In the genomic region with DNA sequence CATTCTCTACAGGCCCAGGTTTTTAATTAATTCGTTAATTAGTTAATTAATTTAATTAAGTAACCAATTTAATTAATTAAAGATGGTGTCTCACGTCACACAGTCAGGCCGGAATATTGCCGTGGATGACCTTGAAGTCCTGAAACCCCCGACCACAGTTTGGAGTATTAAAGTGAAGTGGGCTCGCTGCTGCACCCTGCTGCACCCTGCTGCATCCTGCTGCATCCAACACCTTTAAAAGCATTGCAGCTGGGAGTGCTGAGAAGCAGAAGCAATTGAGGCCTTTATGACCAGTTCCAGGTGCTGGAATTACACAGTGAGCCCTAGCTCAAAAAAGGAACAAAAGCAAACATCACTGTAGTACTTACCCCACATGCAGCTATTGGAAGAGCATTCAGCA, we compare ENCODE assay signal across 22 mouse cellular contexts. TPM values are rescaled to one million over a fixed set of nuclear protein-coding genes. Genes with fewer than 3 reads are reported as not detected.
DNase-seq lines count a peak whose midpoint lies in the region; ATAC-seq and TF ChIP-seq lines count a peak whose summit lies in the region.
"Had no signal": no experiment of that assay in that cellular context is flagged by ENCODE, and none has a peak within 500 bp of the region (broad histone marks: within the 10 kb centered on the region; RNA-seq: fewer than 3 reads in every experiment).

No protein-coding gene starts in this region.

- no peaks in the 10 kb centered on the region for H3K79me2 ChIP-seq in heart, adult 2 months (replicated peaks; ENCODE audit: control insufficient read depth, insufficient read depth, low read length)

- TF ChIP-seq POLR2A in heart, adult 2 months (IDR thresholded peaks at IDR 0.05; ENCODE audit: insufficient read depth, low read depth, low read length): no peak

- 54% methylated on average over 6 of the region's 6 CpGs for WGBS in heart, adult 2 months
- WGBS in midbrain, embryonic 14.5 days: 53% methylated on average over 6 of the region's 6 CpGs
- 51% methylated on average over 6 of the region's 6 CpGs for WGBS in midbrain, embryonic 15.5 days

- H3K9me3 ChIP-seq in midbrain, embryonic 14.5 days (ENCODE audit: control insufficient read depth, low read length): no peaks in the 10 kb centered on the region
- H3K9me3 ChIP-seq in midbrain, embryonic 15.5 days: no peaks in the 10 kb centered on the region
- H3K9me3 ChIP-seq: embryonic facial prominence, embryonic 13.5 days; hindbrain, embryonic 10.5 days; limb, embryonic 12.5 days; liver, embryonic 12.5 days; neural tube, embryonic 15.5 days; stomach, embryonic 15.5 days had no signal

- no peaks in the 10 kb centered on the region for H3K36me3 ChIP-seq in heart, adult 2 months (ENCODE audit: control insufficient read depth, insufficient read depth, low read length)
- H3K36me3 ChIP-seq in midbrain, embryonic 14.5 days (ENCODE audit: control insufficient read depth, insufficient read depth, low read length): peaks cover 13% of the 10 kb centered on the region
- H3K36me3 ChIP-seq in midbrain, embryonic 15.5 days (replicated peaks): 0 out of 2 replicates have a peak, but pooled peaks cover 8% of the 10 kb centered on the region
- H3K36me3 ChIP-seq: neural tube, embryonic 15.5 days had no signal

- H3K4me1 ChIP-seq in heart, adult 2 months (ENCODE audit: control insufficient read depth, insufficient read depth, low read length): peaks cover 2% of the 10 kb centered on the region; the same call in 1 of the 2 replicates
- H3K4me1 ChIP-seq in midbrain, embryonic 14.5 days (ENCODE audit: control insufficient read depth, insufficient read depth, low read length): peaks cover 12% of the 10 kb centered on the region
- peaks cover 28% of the 10 kb centered on the region for H3K4me1 ChIP-seq in midbrain, embryonic 15.5 days

- H3K4me3 ChIP-seq in heart, adult 2 months: no peak overlapping the region
- no peak overlapping the region for H3K4me3 ChIP-seq in midbrain, embryonic 14.5 days (replicated peaks; ENCODE audit: low read depth, low read length)
- H3K4me3 ChIP-seq in midbrain, embryonic 15.5 days: no peak overlapping the region
- H3K4me3 ChIP-seq: embryonic facial prominence, embryonic 13.5 days; gastrocnemius, adult 2 months; hindbrain, embryonic 10.5 days; limb, embryonic 12.5 days; liver, embryonic 12.5 days; neural tube, embryonic 15.5 days; stomach, embryonic 15.5 days had no signal

- no peak for ATAC-seq in midbrain, embryonic 14.5 days (ENCODE audit: low FRiP score, low TSS enrichment)
- no peak for ATAC-seq in midbrain, embryonic 15.5 days (replicated peaks)
- ATAC-seq: forebrain, embryonic 16.5 days; liver, embryonic 12.5 days had no signal

- TF ChIP-seq CTCF in heart, adult 2 months (IDR thresholded peaks at IDR 0.05): no peak

- peak; percentile 49 for DNase-seq in heart, adult 11 months
- DNase-seq in heart, adult 2 months: no peak
- peak; percentile 13 for DNase-seq in midbrain, embryonic 14.5 days
- DNase-seq in 3T3-L1 (ENCODE audit: low read depth, low spot score): peak; percentile 24
- peak; percentile 21 for DNase-seq in ES-CJ7 (ENCODE audit: low read depth, low spot score)
- no peak for DNase-seq in urinary bladder, adult 2 months (ENCODE audit: low spot score)
- DNase-seq in gastrocnemius, postnatal 36 days: no peak
- DNase-seq: adrenal gland, postnatal 14 days; cerebellum, adult 11 months; cerebellum, postnatal 25 days; gastrocnemius, adult 2 months; kidney, postnatal 4 days; lung, adult 2 months; thymus, postnatal 36 days had no signal

- no peak overlapping the region for H3K4me2 ChIP-seq in midbrain, embryonic 14.5 days (ENCODE audit: low read length)
- H3K4me2 ChIP-seq in midbrain, embryonic 15.5 days: no peak overlapping the region
- H3K4me2 ChIP-seq: embryonic facial prominence, embryonic 13.5 days; limb, embryonic 12.5 days; liver, embryonic 12.5 days; neural tube, embryonic 15.5 days; stomach, embryonic 15.5 days had no signal

- H3K27me3 ChIP-seq in heart, adult 2 months (ENCODE audit: control insufficient read depth, insufficient read depth, low read length): no peaks in the 10 kb centered on the region
- H3K27me3 ChIP-seq in midbrain, embryonic 14.5 days (ENCODE audit: control insufficient read depth, insufficient read depth, low read length): no peaks in the 10 kb centered on the region
- H3K27me3 ChIP-seq in midbrain, embryonic 15.5 days (replicated peaks): no peaks in the 10 kb centered on the region
- H3K27me3 ChIP-seq: embryonic facial prominence, embryonic 13.5 days; limb, embryonic 12.5 days; liver, embryonic 12.5 days; neural tube, embryonic 15.5 days; stomach, embryonic 15.5 days had no signal

- no peak overlapping the region for H3K27ac ChIP-seq in heart, adult 2 months
- no peak overlapping the region for H3K27ac ChIP-seq in midbrain, embryonic 14.5 days (replicated peaks; ENCODE audit: low read depth, low read length)
- H3K27ac ChIP-seq in midbrain, embryonic 15.5 days: no peak overlapping the region
- H3K27ac ChIP-seq: embryonic facial prominence, embryonic 13.5 days; gastrocnemius, adult 2 months; hindbrain, embryonic 10.5 days; limb, embryonic 12.5 days; liver, embryonic 12.5 days; neural tube, embryonic 15.5 days; stomach, embryonic 15.5 days had no signal

- intact Hi-C loops in heart, adult 2 months (cut with DNase I): no loop called here
- intact Hi-C loops in gastrocnemius, postnatal 36 days (cut with DNase I): no loop called here

- no peak overlapping the region for H3K9ac ChIP-seq in heart, adult 2 months (ENCODE audit: low read depth, low read length)
- H3K9ac ChIP-seq in midbrain, embryonic 14.5 days (replicated peaks; ENCODE audit: low read length): no peak overlapping the region
- no peak overlapping the region for H3K9ac ChIP-seq in midbrain, embryonic 15.5 days
- H3K9ac ChIP-seq: embryonic facial prominence, embryonic 13.5 days; limb, embryonic 12.5 days; liver, embryonic 12.5 days; neural tube, embryonic 15.5 days; stomach, embryonic 15.5 days had no signal

- no peak for TF ChIP-seq EP300 in heart, adult 2 months (IDR thresholded peaks at IDR 0.05; ENCODE audit: insufficient read depth, low read depth, low read length)

RNA-seq across cellular contexts. Expression of gene Neil1, which starts 4.2 kb away (rescaled TPM):
- 1 to 10 TPM; 5.4 to 5.9 TPM for total RNA-seq in heart, adult 2 months (2021)
- 8.0 and 8.2 TPM in 2 replicates for polyA plus RNA-seq in heart, adult 2 months (2012; rRNA removed)
- 7.2 and 8.3 TPM in 2 replicates for polyA plus RNA-seq in midbrain, embryonic 14.5 days (2014; fragmentation: Nextera tagmentation; extraction: Ambion mirVana)
- 9.9 and 10.5 TPM in 2 replicates for polyA plus RNA-seq in midbrain, embryonic 15.5 days (2015; fragmentation: Nextera tagmentation; extraction: Ambion mirVana)
- 13.0 and 15.3 TPM in 2 replicates for polyA plus RNA-seq in urinary bladder, adult 2 months (2012; rRNA removed)
- total RNA-seq in gastrocnemius, postnatal 36 days (2021): 1 to 10 TPM; 4.9 to 6.9 TPM

RNA-seq across cellular contexts. Expression of gene Commd4, which starts 5.8 kb away (rescaled TPM):
- 10 to 100 TPM; 28.2 to 30.1 TPM for total RNA-seq in heart, adult 2 months (2021)
- 53.5 and 58.0 TPM in 2 replicates for polyA plus RNA-seq in heart, adult 2 months (2012; rRNA removed)
- polyA plus RNA-seq in midbrain, embryonic 14.5 days (2014; fragmentation: Nextera tagmentation; extraction: Ambion mirVana): 159 and 190 TPM in 2 replicates
- polyA plus RNA-seq in midbrain, embryonic 15.5 days (2015; fragmentation: Nextera tagmentation; extraction: Ambion mirVana): 196 and 201 TPM in 2 replicates
- 92.3 and 124 TPM in 2 replicates for polyA plus RNA-seq in urinary bladder, adult 2 months (2012; rRNA removed)
- total RNA-seq in gastrocnemius, postnatal 36 days (2021): 10 to 100 TPM; 26.4 to 32.4 TPM

RNA-seq across cellular contexts. Expression of gene Man2c1, which starts 21.8 kb away (rescaled TPM):
- total RNA-seq in heart, adult 2 months (2021): 10 to 100 TPM; 44.1 to 47.6 TPM
- 124 and 128 TPM in 2 replicates for polyA plus RNA-seq in heart, adult 2 months (2012; rRNA removed)
- polyA plus RNA-seq in midbrain, embryonic 14.5 days (2014; fragmentation: Nextera tagmentation; extraction: Ambion mirVana): 43.0 and 52.2 TPM in 2 replicates
- polyA plus RNA-seq in midbrain, embryonic 15.5 days (2015; fragmentation: Nextera tagmentation; extraction: Ambion mirVana): 102 and 109 TPM in 2 replicates
- 124 and 135 TPM in 2 replicates for polyA plus RNA-seq in urinary bladder, adult 2 months (2012; rRNA removed)
- total RNA-seq in gastrocnemius, postnatal 36 days (2021): 10 to 100 TPM; 24.9 to 38.3 TPM

Comparison
In these comparisons a context has a peak if more than half of its experiments do, and no peak if none do; other contexts are left out.
1. DNase-seq: peak in heart, adult 11 months (single experiment), midbrain, embryonic 14.5 days (single experiment), 3T3-L1 (single experiment) and ES-CJ7 (single experiment); none in heart, adult 2 months (0 of 2), urinary bladder, adult 2 months (single experiment) and gastrocnemius, postnatal 36 days (0 of 2).